Mouse (Mus musculus): ENCODE data around the gene Mrpl18.

DNA sequence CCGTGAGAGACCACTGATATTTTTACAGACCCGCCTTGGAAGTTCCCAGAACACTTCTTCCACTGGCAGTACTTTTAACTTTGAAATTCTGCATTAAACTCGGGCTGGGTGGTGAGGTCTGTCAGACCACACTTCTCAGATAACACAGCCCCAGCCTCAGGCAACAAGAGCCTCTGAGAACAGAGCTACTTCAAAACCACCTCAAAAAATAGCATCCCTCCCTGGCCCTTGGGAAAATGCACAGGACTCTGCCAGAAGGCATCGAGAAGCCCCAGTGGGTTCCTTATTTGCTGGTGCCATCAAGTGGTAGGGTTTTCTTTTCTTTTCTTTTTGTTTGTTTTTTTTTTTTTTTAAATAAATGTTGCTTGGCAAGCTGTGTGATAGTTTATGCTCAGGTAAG, 47.5 kb downstream of the Mrpl18 start:
- TF ChIP-seq POLR2A (IDR thresholded peaks at IDR 0.05; ENCODE audit: extremely low read depth, insufficient read depth, low read length) (no peak), CTCF (IDR thresholded peaks at IDR 0.05; ENCODE audit: extremely low read depth, insufficient read depth, low read length) (0 out of 2 replicates have a peak, but pooled peaks have one; percentile 12)
